8 mouse cellular contexts compared by ENCODE assay signal in the genomic region with DNA sequence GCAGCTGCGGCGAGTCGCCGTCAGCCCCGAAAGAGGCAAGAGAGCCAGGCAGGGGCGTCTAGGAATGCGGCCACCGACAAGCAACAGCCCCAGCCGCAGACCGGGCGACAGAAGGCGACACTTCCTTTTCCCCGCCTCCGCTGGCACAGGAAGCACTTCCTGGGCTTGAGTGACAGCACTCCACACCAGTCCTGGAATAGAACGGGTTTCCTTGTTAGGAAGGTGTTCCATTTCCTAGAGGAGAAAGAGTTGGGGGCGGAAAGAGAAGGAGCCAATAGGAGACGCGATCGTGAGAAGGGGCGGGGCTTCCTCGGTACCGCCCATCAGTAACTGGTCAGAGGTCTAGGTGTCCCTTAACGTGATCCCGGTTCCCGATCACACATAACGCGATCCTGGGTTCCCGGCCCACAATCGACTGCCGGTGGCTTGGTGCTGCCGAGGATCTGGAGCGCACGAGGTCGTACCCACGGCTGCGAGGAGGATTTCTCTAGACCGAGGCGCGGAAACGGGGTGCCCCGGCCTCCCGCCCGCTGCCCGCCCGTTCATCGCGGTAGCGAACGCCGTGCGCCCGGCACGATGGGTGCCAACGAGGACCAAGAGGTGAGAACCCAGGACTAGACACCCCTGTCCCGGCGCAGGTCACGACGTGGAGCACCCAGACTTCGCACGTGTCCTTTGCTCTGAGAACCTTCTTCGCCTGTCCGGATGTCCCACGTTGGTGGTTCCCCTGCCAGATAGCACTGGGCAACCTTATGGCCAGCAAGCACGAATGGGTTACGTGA. TPM values are rescaled to one million over a fixed set of nuclear protein-coding genes. Genes with fewer than 3 reads are reported as not detected.
DNase-seq lines count a peak whose midpoint lies in the region; ATAC-seq lines count a peak whose summit lies in the region.

Trappc11 (minus strand) TSS at position 127 of the 782 bp plus-strand sequence.
Rwdd4a (plus strand) TSS at position 321 of the 782 bp plus-strand sequence.

- no peaks in the 10 kb centered on the region for H3K27me3 ChIP-seq in heart, embryonic 14.5 days (ENCODE audit: control insufficient read depth, insufficient read depth, low read length)
- no peaks in the 10 kb centered on the region for H3K27me3 ChIP-seq in liver, embryonic 13.5 days
- no peaks in the 10 kb centered on the region for H3K27me3 ChIP-seq in stomach, embryonic 16.5 days (ENCODE audit: control insufficient read depth, insufficient read depth, low read length)

- peaks cover 0 to 18% of the 10 kb centered on the region in 2 experiments; a peak in 2 of 4 replicates for H3K4me1 ChIP-seq in heart, embryonic 14.5 days (ENCODE audit: control insufficient read depth in 2 of 2, insufficient read depth in 2 of 2, low read length in 2 of 2)
- H3K4me1 ChIP-seq in liver, embryonic 13.5 days (replicated peaks), result peaks cover 30% of the 10 kb centered on the region
- peaks cover 15% of the 10 kb centered on the region for H3K4me1 ChIP-seq in stomach, embryonic 16.5 days (ENCODE audit: control insufficient read depth, insufficient read depth, low read length)

- peak; percentile 95 for DNase-seq in c-Kit-negative CD71-positive TER-119-positive erythroid progenitor cells, embryonic 14.5 days (ENCODE audit: low read depth, low spot score)
- peak; percentile 94 for DNase-seq in fibroblast of lung, adult 2 months (ENCODE audit: low read depth)
- DNase-seq in kidney, postnatal 14 days, result peak; percentile 98
- peak; percentile 96 for DNase-seq in liver, embryonic 13.5 days
- DNase-seq in neural tube, embryonic 10.5 days (ENCODE audit: extremely low spot score, low spot score), result peak; percentile 91

- H3K36me3 ChIP-seq in heart, embryonic 14.5 days (ENCODE audit: control insufficient read depth, insufficient read depth, low read length), result peaks cover 32% of the 10 kb centered on the region
- peaks cover 28% of the 10 kb centered on the region for H3K36me3 ChIP-seq in liver, embryonic 13.5 days
- 0 out of 2 replicates have a peak, but pooled peaks cover 4% of the 10 kb centered on the region for H3K36me3 ChIP-seq in stomach, embryonic 16.5 days (ENCODE audit: control insufficient read depth, insufficient read depth, low read length)

- H3K4me2 ChIP-seq in heart, embryonic 14.5 days (ENCODE audit: low read length), result peak within 1 kb of the TSS; percentile 92
- H3K4me2 ChIP-seq in liver, embryonic 13.5 days, result peak within 1 kb of the TSS; percentile 90
- H3K4me2 ChIP-seq in stomach, embryonic 16.5 days (ENCODE audit: low read depth, low read length), result peak within 1 kb of the TSS; percentile 77

- WGBS in heart, embryonic 14.5 days, result under 1% methylated on average over 65 of the region's 65 CpGs
- WGBS in liver, embryonic 13.5 days (ENCODE audit: insufficient replicate concordance), result under 1% methylated on average over 65 of the region's 65 CpGs
- under 1% methylated on average over 65 of the region's 65 CpGs for WGBS in stomach, embryonic 16.5 days

- H3K9me3 ChIP-seq in heart, embryonic 14.5 days (ENCODE audit: control insufficient read depth, low read length), result no peaks in the 10 kb centered on the region
- no peaks in the 10 kb centered on the region for H3K9me3 ChIP-seq in liver, embryonic 13.5 days (replicated peaks)
- no peaks in the 10 kb centered on the region for H3K9me3 ChIP-seq in stomach, embryonic 16.5 days (replicated peaks; ENCODE audit: control insufficient read depth, low read length)

- H3K27ac ChIP-seq in heart, embryonic 14.5 days (replicated peaks in 1 of 2; ENCODE audit: control insufficient read depth in 1 of 2, insufficient read depth in 1 of 2, low read depth in 2 of 2, low read length in 2 of 2), result peak within 1 kb of the TSS; percentile 70 to 84
- H3K27ac ChIP-seq in liver, embryonic 13.5 days, result peak within 1 kb of the TSS; percentile 70
- H3K27ac ChIP-seq in stomach, embryonic 16.5 days (ENCODE audit: low read length), result peak within 1 kb of the TSS; percentile 72

- ATAC-seq in CD4-positive, CD25-positive, alpha-beta regulatory T cell, adult 4 months, result peak; percentile 99
- ATAC-seq in heart, embryonic 14.5 days (ENCODE audit: insufficient number of reproducible peaks, insufficient read depth, low FRiP score, low read depth), result peak; percentile 99
- ATAC-seq in liver, embryonic 13.5 days (ENCODE audit: low read depth), result peak; percentile 98
- ATAC-seq in stomach, embryonic 16.5 days (ENCODE audit: insufficient read depth, low FRiP score), result peak; percentile 99

- peak within 1 kb of the TSS; percentile 91 for H3K9ac ChIP-seq in heart, embryonic 14.5 days (ENCODE audit: low read length)
- peak within 1 kb of the TSS; percentile 84 for H3K9ac ChIP-seq in liver, embryonic 13.5 days
- H3K9ac ChIP-seq in stomach, embryonic 16.5 days (ENCODE audit: low read length), result peak within 1 kb of the TSS; percentile 91

- H3K4me3 ChIP-seq in heart, embryonic 14.5 days (ENCODE audit: control insufficient read depth in 1 of 2, insufficient read depth in 1 of 2, low read depth in 1 of 2, low read length in 2 of 2), result peak within 1 kb of the TSS; percentile 83 to 96
- H3K4me3 ChIP-seq in liver, embryonic 13.5 days (replicated peaks), result peak within 1 kb of the TSS; percentile 79
- H3K4me3 ChIP-seq in stomach, embryonic 16.5 days (replicated peaks; ENCODE audit: low read length), result peak within 1 kb of the TSS; percentile 77

RNA-seq across cellular contexts. Expression of gene Trappc11, which starts in this region (rescaled TPM):
- polyA plus RNA-seq in CD4-positive, CD25-positive, alpha-beta regulatory T cell, adult 4 months (2017; shearing (Covaris generic)), result 10 to 100 TPM; 21.3 to 27.2 TPM
- polyA plus RNA-seq in heart, embryonic 14.5 days (2014; fragmentation: Nextera tagmentation; extraction: Ambion mirVana), result 22.1 and 22.5 TPM in 2 replicates
- 14.3 and 17.6 TPM in 2 replicates for polyA plus RNA-seq in liver, embryonic 13.5 days (2015; fragmentation: Nextera tagmentation; extraction: Ambion mirVana)
- polyA plus RNA-seq in stomach, embryonic 16.5 days (2015; fragmentation: Nextera tagmentation; extraction: Ambion mirVana), result 30.0 and 30.5 TPM in 2 replicates

RNA-seq across cellular contexts. Expression of gene Rwdd4a, which starts in this region (rescaled TPM):
- polyA plus RNA-seq in CD4-positive, CD25-positive, alpha-beta regulatory T cell, adult 4 months (2017; shearing (Covaris generic)), result 10 to 100 TPM; 15.3 to 27.5 TPM
- 39.1 and 40.7 TPM in 2 replicates for polyA plus RNA-seq in heart, embryonic 14.5 days (2014; fragmentation: Nextera tagmentation; extraction: Ambion mirVana)
- polyA plus RNA-seq in liver, embryonic 13.5 days (2015; fragmentation: Nextera tagmentation; extraction: Ambion mirVana), result 30.5 and 31.8 TPM in 2 replicates
- 30.6 and 34.6 TPM in 2 replicates for polyA plus RNA-seq in stomach, embryonic 16.5 days (2015; fragmentation: Nextera tagmentation; extraction: Ambion mirVana)

Comparison
In these comparisons a context has a peak if more than half of its experiments do, and no peak if none do; other contexts are left out.
1. Peak in every context shown above with its lines: DNase-seq, ATAC-seq, H3K4me3 ChIP-seq and H3K27ac ChIP-seq.